Mouse (Mus musculus) CH12.LX (cell line): ENCODE measurements at regions not wholly inside any gene's neighbourhood (a gene's known extent, or its start where the extent isn't known, plus 50 kb on each side); places are given as distances from the start of the nearest gene placed in this dataset.

Experiments used
- CTCF ChIP-seq, 2 experiments: IDR thresholded peaks in 1 of 2; conservative IDR thresholded peaks in 1 of 2; 2 replicates each; pipeline ENCODE4 v1.5.1; 2011 to 2012; ENCODE audit warnings: low read depth in 2 of 2, low read length in 2 of 2, improper control_type of control experiment in 1 of 2, inconsistent platforms in 1 of 2, mild to moderate bottlenecking in 1 of 2, moderate library complexity in 1 of 2
- KAT2A ChIP-seq: IDR thresholded peaks from 2 replicates; pipeline ENCODE4 v1.6.1; 2012; ENCODE audit warnings: low read length, improper control_type of control experiment, inconsistent platforms; ENCODE audit not compliant: insufficient replicate concordance
- POLR2A ChIP-seq: IDR thresholded peaks from 2 replicates; pipeline ENCODE4 v1.6.1; 2011; ENCODE audit warnings: low read depth, mild to moderate bottlenecking, improper control_type of control experiment, low read length
- USF2 ChIP-seq: conservative IDR thresholded peaks from 2 replicates; pipeline ENCODE4 v1.6.1; 2011; ENCODE audit warnings: low read depth, low read length, improper control_type of control experiment

DNA sequence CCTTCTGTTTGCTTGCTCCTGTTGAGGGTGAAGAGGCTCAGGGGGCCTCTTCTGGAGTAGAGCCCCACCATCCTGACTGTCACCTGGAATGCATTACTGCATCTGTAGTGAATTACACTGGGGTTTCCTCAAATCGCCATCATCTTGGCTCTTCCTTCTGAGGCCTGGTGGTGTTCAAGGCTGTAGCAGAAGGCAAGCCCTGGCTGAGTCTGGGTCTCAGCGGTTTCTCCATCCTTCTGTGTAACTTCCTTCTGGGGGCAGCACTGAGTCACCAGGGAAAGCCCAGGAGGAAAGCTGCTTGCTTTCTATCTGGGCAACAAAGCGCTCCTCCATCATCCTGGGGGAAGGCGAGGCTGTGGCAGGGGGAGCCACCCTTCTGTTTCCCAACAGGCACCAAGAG lies 82.2 kb downstream of the Syf2 start:
- TF ChIP-seq POLR2A (no peak), USF2 (no peak), CTCF (conservative IDR thresholded peaks at IDR 0.05 in 1 of 2, IDR thresholded peaks at IDR 0.05 in 1 of 2; ENCODE audit: low read depth in 2 of 2, low read length in 2 of 2) (0 out of 4 replicates have a peak, but pooled peaks of 1 of the 2 experiments have one; percentile 12), KAT2A (no peak)
